In the genomic region with DNA sequence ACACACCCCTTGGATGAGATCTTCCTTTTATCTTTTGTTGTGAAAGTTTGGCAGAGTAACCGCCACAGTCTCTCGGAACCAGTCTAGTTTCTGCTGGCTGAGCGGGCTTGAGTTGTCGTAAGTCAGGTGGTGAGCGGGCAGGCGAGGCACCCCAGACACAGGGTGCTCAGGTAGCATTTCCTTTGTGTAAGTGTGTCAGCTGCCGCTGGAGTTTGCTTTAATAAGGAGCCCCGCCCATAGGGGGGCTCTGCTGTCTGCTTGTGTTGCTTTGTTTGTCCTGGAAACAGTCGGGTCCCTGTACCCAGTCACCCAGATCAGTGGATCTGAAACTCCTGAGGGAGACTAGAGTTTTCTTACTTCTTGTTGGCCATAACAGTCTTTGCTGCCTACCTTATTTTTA, we compare ENCODE assay signal across 19 mouse cellular contexts. TPM values are rescaled to one million over a fixed set of nuclear protein-coding genes. Genes with fewer than 3 reads are reported as not detected.
DNase-seq lines count a peak whose midpoint lies in the region; ATAC-seq and TF ChIP-seq lines count a peak whose summit lies in the region.
"Had no signal": no experiment of that assay in that cellular context is flagged by ENCODE, and none has a peak within 500 bp of the region (broad histone marks: within the 10 kb centered on the region; RNA-seq: fewer than 3 reads in every experiment).

No protein-coding gene starts in this region.

- TF ChIP-seq POLR2A in ES-Bruce4 (IDR thresholded peaks at IDR 0.05; ENCODE audit: insufficient read depth, low read length) = no peak

- 52% methylated on average over 9 of the region's 9 CpGs for WGBS in forebrain, embryonic 13.5 days
- 53% methylated on average over 9 of the region's 9 CpGs for WGBS in forebrain, embryonic 10.5 days
- WGBS in kidney, embryonic 16.5 days = 46% methylated on average over 9 of the region's 9 CpGs

- H3K27ac ChIP-seq in forebrain, embryonic 13.5 days = no peak overlapping the region
- H3K27ac ChIP-seq in forebrain, embryonic 10.5 days = no peak overlapping the region
- H3K27ac ChIP-seq in kidney, embryonic 16.5 days (ENCODE audit: low read length) = no peak overlapping the region
- peak overlapping the region; percentile 51 for H3K27ac ChIP-seq in ES-Bruce4 (ENCODE audit: insufficient read depth, low read length)
- H3K27ac ChIP-seq: heart, embryonic 15.5 days; hindbrain, embryonic 15.5 days; left cerebral cortex, adult 2 months; limb, embryonic 10.5 days; lung, embryonic 15.5 days; midbrain, embryonic 13.5 days had no signal

- intact Hi-C loops in heart, postnatal 14 days (cut with DNase I) = loop anchor here (5.0 kb wide), 1 partner anchor 44 kb away; no protein-coding TSS in a partner anchor

- TF ChIP-seq CTCF in ES-Bruce4 (IDR thresholded peaks at IDR 0.05; ENCODE audit: low read depth, low read length) = no peak

- no peak for DNase-seq in forebrain, embryonic 10.5 days (ENCODE audit: extremely low spot score, low spot score)
- no peak for DNase-seq in kidney, postnatal 25 days
- peak; percentile 56 for DNase-seq in ZHBTc4 (ENCODE audit: low read depth, low spot score)
- no peak for DNase-seq in adrenal gland, adult 18-20 months (ENCODE audit: low spot score in 2 of 2)
- no peak for DNase-seq in heart, postnatal 14 days
- DNase-seq: B cell, adult 2 months; cerebellum, postnatal 14 days; thymus, adult 2 months had no signal

- peak; percentile 90 for TF ChIP-seq EP300 in ES-Bruce4 (IDR thresholded peaks at IDR 0.05; ENCODE audit: insufficient read depth, low read depth, low read length)

- no peak overlapping the region for H3K4me2 ChIP-seq in forebrain, embryonic 13.5 days
- no peak overlapping the region for H3K4me2 ChIP-seq in kidney, embryonic 16.5 days (replicated peaks; ENCODE audit: low read depth, low read length)
- H3K4me2 ChIP-seq: heart, embryonic 15.5 days; hindbrain, embryonic 15.5 days; liver, embryonic 11.5 days; lung, embryonic 15.5 days; midbrain, embryonic 13.5 days had no signal

- H3K27me3 ChIP-seq in forebrain, embryonic 13.5 days = no peaks in the 10 kb centered on the region
- H3K27me3 ChIP-seq in forebrain, embryonic 10.5 days (ENCODE audit: poor library complexity, severe bottlenecking) = no peaks in the 10 kb centered on the region
- no peaks in the 10 kb centered on the region for H3K27me3 ChIP-seq in kidney, embryonic 16.5 days (ENCODE audit: insufficient read depth, low read length)
- no peaks in the 10 kb centered on the region for H3K27me3 ChIP-seq in ES-Bruce4 (ENCODE audit: control insufficient read depth, insufficient read depth, low read length, poor library complexity, severe bottlenecking)
- H3K27me3 ChIP-seq: heart, embryonic 15.5 days; hindbrain, embryonic 15.5 days; lung, embryonic 15.5 days; midbrain, embryonic 13.5 days had no signal

- ATAC-seq in forebrain, embryonic 13.5 days = peak; percentile 24; the same call in 1 of the 2 replicates
- peak; percentile 55; the same call in 1 of the 2 replicates for ATAC-seq in kidney, embryonic 16.5 days (ENCODE audit: low FRiP score, low TSS enrichment)
- ATAC-seq: intestine, embryonic 16.5 days; midbrain, embryonic 13.5 days had no signal

- 0 out of 2 replicates have a peak, but pooled peaks cover 5% of the 10 kb centered on the region for H3K4me1 ChIP-seq in forebrain, embryonic 13.5 days
- H3K4me1 ChIP-seq in forebrain, embryonic 10.5 days = peaks cover 41% of the 10 kb centered on the region
- H3K4me1 ChIP-seq in kidney, embryonic 16.5 days (ENCODE audit: insufficient read depth, low read length) = peaks cover 21% of the 10 kb centered on the region
- peaks cover 6% of the 10 kb centered on the region for H3K4me1 ChIP-seq in ES-Bruce4 (ENCODE audit: control insufficient read depth, insufficient read depth, low read length)

- no peaks in the 10 kb centered on the region for H3K9me3 ChIP-seq in forebrain, embryonic 13.5 days (replicated peaks)
- no peaks in the 10 kb centered on the region for H3K9me3 ChIP-seq in forebrain, embryonic 10.5 days
- H3K9me3 ChIP-seq in kidney, embryonic 16.5 days (ENCODE audit: low read length) = no peaks in the 10 kb centered on the region
- H3K9me3 ChIP-seq in ES-Bruce4 (replicated peaks; ENCODE audit: control insufficient read depth, insufficient read depth, low read length, poor library complexity, severe bottlenecking) = no peaks in the 10 kb centered on the region
- H3K9me3 ChIP-seq: heart, embryonic 15.5 days; hindbrain, embryonic 15.5 days; limb, embryonic 10.5 days; lung, embryonic 15.5 days; midbrain, embryonic 13.5 days had no signal

- no peak overlapping the region for H3K4me3 ChIP-seq in forebrain, embryonic 13.5 days
- no peak overlapping the region for H3K4me3 ChIP-seq in forebrain, embryonic 10.5 days
- H3K4me3 ChIP-seq in kidney, embryonic 16.5 days (ENCODE audit: low read length) = no peak overlapping the region
- H3K4me3 ChIP-seq in ES-Bruce4 (ENCODE audit: low read depth, low read length) = no peak overlapping the region
- H3K4me3 ChIP-seq: heart, embryonic 15.5 days; hindbrain, embryonic 15.5 days; left cerebral cortex, adult 2 months; limb, embryonic 10.5 days; lung, embryonic 15.5 days; midbrain, embryonic 13.5 days had no signal

- H3K36me3 ChIP-seq in forebrain, embryonic 13.5 days (ENCODE audit: poor library complexity, severe bottlenecking) = no peaks in the 10 kb centered on the region
- no peaks in the 10 kb centered on the region for H3K36me3 ChIP-seq in forebrain, embryonic 10.5 days (replicated peaks)
- no peaks in the 10 kb centered on the region for H3K36me3 ChIP-seq in kidney, embryonic 16.5 days (ENCODE audit: insufficient read depth, low read length)
- H3K36me3 ChIP-seq in ES-Bruce4 (ENCODE audit: control insufficient read depth, insufficient read depth, low read length, poor library complexity, severe bottlenecking) = no peaks in the 10 kb centered on the region
- H3K36me3 ChIP-seq: heart, embryonic 15.5 days; hindbrain, embryonic 15.5 days; limb, embryonic 10.5 days; lung, embryonic 15.5 days; midbrain, embryonic 13.5 days had no signal

- no peak overlapping the region for H3K9ac ChIP-seq in forebrain, embryonic 13.5 days
- no peak overlapping the region for H3K9ac ChIP-seq in kidney, embryonic 16.5 days (replicated peaks; ENCODE audit: low read length)
- H3K9ac ChIP-seq in ES-Bruce4 (ENCODE audit: low read depth, poor library complexity, severe bottlenecking) = no peak overlapping the region
- H3K9ac ChIP-seq: heart, embryonic 15.5 days; hindbrain, embryonic 15.5 days; lung, embryonic 15.5 days; midbrain, embryonic 13.5 days had no signal

RNA-seq across cellular contexts. Expression of a gene that starts 47.5 kb away (rescaled TPM):
- 7.2 and 8.5 TPM in 2 replicates for polyA plus RNA-seq in forebrain, embryonic 13.5 days (2015; fragmentation: Nextera tagmentation; extraction: Ambion mirVana)
- polyA plus RNA-seq in forebrain, embryonic 10.5 days (2016; fragmentation: Nextera tagmentation; extraction: Ambion mirVana) = 16.2 TPM in 2 replicates
- polyA plus RNA-seq in kidney, embryonic 16.5 days (2015; fragmentation: Nextera tagmentation; extraction: Ambion mirVana) = 12.6 and 13.5 TPM in 2 replicates
- 18.1 and 19.9 TPM in 2 replicates for polyA plus RNA-seq in ES-Bruce4 (2011; ENCODE audit: insufficient read depth, insufficient read length, low read depth, missing spikeins)
- total RNA-seq in adrenal gland, adult 18-20 months (2021) = 10 to 100 TPM; 32.6 to 55.2 TPM
- total RNA-seq in heart, postnatal 14 days (2021) = 10 to 100 TPM; 12.7 to 12.8 TPM
